Mouse (Mus musculus) hindbrain, embryonic 13.5 days (tissue): Measurements from ENCODE around the gene Rif1. TPM values are rescaled to one million over a fixed set of nuclear protein-coding genes. Genes with fewer than 3 reads are reported as not detected.
"Not testable (repeated sequence)": the region's sequence is repeated elsewhere in the genome, so short reads cannot be mapped to it uniquely, and the experiment has no call there.

ENCODE experiments used
- ATAC-seq: fragments of 200-750 bp; cut with Nextera tagmentation; 2 replicates; pipeline ENCODE4 v1.8.0; 2017; ENCODE audit warnings: moderate TSS enrichment; ENCODE audit not compliant: low FRiP score
- H3K27ac ChIP-seq: fragments of 300-500 bp; sonication (generic); 2 replicates; pipeline ENCODE4 v1.5.1; 2015; ENCODE audit warnings: inconsistent platforms, mild to moderate bottlenecking, moderate library complexity
- H3K27me3 ChIP-seq: fragments of 300-500 bp; sonication (generic); 2 replicates; pipeline ENCODE4 v1.6.1; 2015; ENCODE audit warnings: mild to moderate bottlenecking, inconsistent platforms
- H3K36me3 ChIP-seq: fragments of 300-500 bp; sonication (generic); 2 replicates; pipeline ENCODE4 v1.6.1; 2015; ENCODE audit warnings: mild to moderate bottlenecking, inconsistent platforms
- H3K4me1 ChIP-seq: fragments of 300-500 bp; sonication (generic); replicated peaks from 2 replicates; pipeline ENCODE4 v1.6.1; 2015; ENCODE audit warnings: inconsistent platforms
- H3K4me2 ChIP-seq: fragments of 300-500 bp; sonication (generic); 2 replicates; pipeline ENCODE4 v1.6.1; 2015; ENCODE audit warnings: inconsistent platforms, mild to moderate bottlenecking, moderate library complexity
- H3K4me3 ChIP-seq: fragments of 300-500 bp; sonication (generic); 2 replicates; pipeline ENCODE4 v1.5.1; 2015; ENCODE audit warnings: mild to moderate bottlenecking, inconsistent platforms
- H3K9ac ChIP-seq: fragments of 300-500 bp; sonication (generic); 2 replicates; pipeline ENCODE4 v1.6.1; 2015; ENCODE audit warnings: mild to moderate bottlenecking, inconsistent platforms
- H3K9me3 ChIP-seq: fragments of 300-500 bp; sonication (generic); 2 replicates; pipeline ENCODE4 v1.6.1; 2016; ENCODE audit warnings: inconsistent platforms
- WGBS: fragments of 180-500 bp; shearing (Covaris S2); methylation state at CpG from one replicate; pipeline ENCODE4 v1.1.7; 2015; 5-methylcytosine and 5-hydroxymethylcytosine counted together
- polyA plus RNA-seq: library from polyadenylated mRNA; unstranded; fragments of >200 nt; fragmentation: Nextera tagmentation; extraction: Ambion mirVana; gene quantifications from 2 replicates; pipeline ENCODE4 v1.2.1, GENCODE M21; 2015

The Rif1 gene
- polyA plus RNA-seq, 1 experiment from 2014 or later, result 20.0 TPM

GRCm38 (mm10) chr2:52073141-52073904, 691 bp downstream of the Rif1 start:
- Histone ChIP-seq H3K9me3 (no peaks in the 10 kb centered on the region), H3K27me3 (no peaks in the 10 kb centered on the region), H3K4me3 (peak overlapping the region; percentile 97), H3K36me3 (peaks cover 20% of the 10 kb centered on the region), H3K4me1 (peaks cover 19% of the 10 kb centered on the region), H3K4me2 (peak overlapping the region; percentile 68), H3K9ac (peak overlapping the region; percentile 93), H3K27ac (peak overlapping the region; percentile 87)
- 1% methylated on average over 56 of the region's 56 CpGs for WGBS
- ATAC-seq, result peak; percentile 70; the same call in 1 of the 2 replicates

- H3K36me3 ChIP-seq, result peaks cover 45% of the 10 kb centered on the region
- no peaks in the 10 kb centered on the region for H3K9me3 ChIP-seq
- H3K4me3 ChIP-seq, result no peak overlapping the region
- 83% methylated on average over 2 of the region's 2 CpGs for WGBS
- no peak overlapping the region for H3K4me2 ChIP-seq
- H3K27me3 ChIP-seq, result no peaks in the 10 kb centered on the region
- H3K9ac ChIP-seq, result no peak overlapping the region
- peaks cover 8% of the 10 kb centered on the region for H3K4me1 ChIP-seq
- ATAC-seq, result no peak
- no peak overlapping the region for H3K27ac ChIP-seq
These were observed 6.0 kb downstream of the Rif1 start for GRCm38 (mm10) chr2:52078666-52079065.

GRCm38 (mm10) chr2:52084013-52084412, 11.4 kb downstream of the Rif1 start:
- Histone ChIP-seq H3K4me2 (no peak overlapping the region), H3K27ac (no peak overlapping the region), H3K4me1 (no peaks in the 10 kb centered on the region), H3K4me3 (no peak overlapping the region), H3K9ac (no peak overlapping the region), H3K9me3 (no peaks in the 10 kb centered on the region), H3K27me3 (no peaks in the 10 kb centered on the region), H3K36me3 (peaks cover 60% of the 10 kb centered on the region)
- WGBS, result 97% methylated on average over 3 of the region's 3 CpGs
- no peak for ATAC-seq

GRCm38 (mm10) chr2:52084571-52084970, 11.9 kb downstream of the Rif1 start:
- no peaks in the 10 kb centered on the region for H3K4me1 ChIP-seq
- no peaks in the 10 kb centered on the region for H3K9me3 ChIP-seq
- H3K36me3 ChIP-seq, result peaks cover 61% of the 10 kb centered on the region
- H3K4me2 ChIP-seq, result no peak overlapping the region
- ATAC-seq, result no peak
- no peak overlapping the region for H3K9ac ChIP-seq
- no peak overlapping the region for H3K27ac ChIP-seq
- 92% methylated on average over 2 of the region's 2 CpGs for WGBS
- no peak overlapping the region for H3K4me3 ChIP-seq
- H3K27me3 ChIP-seq, result no peaks in the 10 kb centered on the region

GRCm38 (mm10) chr2:52114086-52114485, 41.5 kb downstream of the Rif1 start:
- no peak for ATAC-seq
- WGBS, result 96% methylated on average over 1 of the region's 1 CpGs

GRCm38 (mm10) chr2:52131370-52131769, 58.7 kb downstream of the Rif1 start:
- not testable (repeated sequence) for H3K9ac ChIP-seq, H3K4me1 ChIP-seq, ATAC-seq, H3K9me3 ChIP-seq, H3K27ac ChIP-seq, H3K4me3 ChIP-seq, H3K4me2 ChIP-seq, H3K27me3 ChIP-seq
- 97% methylated on average over 20 of the region's 20 CpGs for WGBS
- H3K36me3 ChIP-seq, result peaks cover 20% of the 10 kb centered on the region

More at GRCm38 (mm10) chr2:52114086-52114485, 41.5 kb downstream of the Rif1 start:
- no peaks in the 10 kb centered on the region for H3K9me3 ChIP-seq
- H3K4me2 ChIP-seq, result no peak overlapping the region
- H3K27me3 ChIP-seq, result no peaks in the 10 kb centered on the region
- H3K27ac ChIP-seq, result no peak overlapping the region
- no peak overlapping the region for H3K9ac ChIP-seq
- H3K4me1 ChIP-seq, result no peaks in the 10 kb centered on the region
- H3K36me3 ChIP-seq, result peaks cover 72% of the 10 kb centered on the region
- no peak overlapping the region for H3K4me3 ChIP-seq

- H3K27ac ChIP-seq, result no peak overlapping the region
- no peak overlapping the region for H3K4me3 ChIP-seq
- no peak overlapping the region for H3K9ac ChIP-seq
- WGBS, result 98% methylated on average over 2 of the region's 2 CpGs
- H3K27me3 ChIP-seq, result no peaks in the 10 kb centered on the region
- peaks cover 15% of the 10 kb centered on the region for H3K36me3 ChIP-seq
- H3K4me1 ChIP-seq, result no peaks in the 10 kb centered on the region
- ATAC-seq, result no peak
- H3K9me3 ChIP-seq, result no peaks in the 10 kb centered on the region
- no peak overlapping the region for H3K4me2 ChIP-seq
These were observed 60.7 kb downstream of the Rif1 start for GRCm38 (mm10) chr2:52133351-52133750.

- no peak overlapping the region for H3K27ac ChIP-seq
- H3K27me3 ChIP-seq, result no peaks in the 10 kb centered on the region
- 91% methylated on average over 3 of the region's 3 CpGs for WGBS
- no peak overlapping the region for H3K4me2 ChIP-seq
- no peaks in the 10 kb centered on the region for H3K9me3 ChIP-seq
- no peak for ATAC-seq
- H3K4me1 ChIP-seq, result no peaks in the 10 kb centered on the region
- no peaks in the 10 kb centered on the region for H3K36me3 ChIP-seq
- no peak overlapping the region for H3K9ac ChIP-seq
- no peak overlapping the region for H3K4me3 ChIP-seq
These were observed 80.4 kb downstream of the Rif1 start for GRCm38 (mm10) chr2:52153064-52153463.

GRCm38 (mm10) chr2:52169243-52170005, 96.8 kb downstream of the Rif1 start:
- no peak for ATAC-seq
- Histone ChIP-seq H3K4me3 (no peak overlapping the region), H3K4me1 (no peaks in the 10 kb centered on the region), H3K27me3 (no peaks in the 10 kb centered on the region), H3K4me2 (no peak overlapping the region), H3K9ac (no peak overlapping the region), H3K9me3 (no peaks in the 10 kb centered on the region), H3K36me3 (no peaks in the 10 kb centered on the region), H3K27ac (no peak overlapping the region)
- 89% methylated on average over 7 of the region's 7 CpGs for WGBS

Other genes with a start within 250 kb of the Rif1 start
- 5.0 and 6.2 TPM in 2 replicates for gene Rbm43, start 137.7 kb upstream of the Rif1 start, polyA plus RNA-seq
- gene Nmi, start 99.3 kb upstream of the Rif1 start, polyA plus RNA-seq, result 5.8 and 6.4 TPM in 2 replicates
- 7.9 and 8.6 TPM in 2 replicates for gene Tnfaip6, start 34.8 kb upstream of the Rif1 start, polyA plus RNA-seq